Mouse (Mus musculus): Measurements from ENCODE around the gene Rps6ka5.

Rps6ka5 gene

DNA sequence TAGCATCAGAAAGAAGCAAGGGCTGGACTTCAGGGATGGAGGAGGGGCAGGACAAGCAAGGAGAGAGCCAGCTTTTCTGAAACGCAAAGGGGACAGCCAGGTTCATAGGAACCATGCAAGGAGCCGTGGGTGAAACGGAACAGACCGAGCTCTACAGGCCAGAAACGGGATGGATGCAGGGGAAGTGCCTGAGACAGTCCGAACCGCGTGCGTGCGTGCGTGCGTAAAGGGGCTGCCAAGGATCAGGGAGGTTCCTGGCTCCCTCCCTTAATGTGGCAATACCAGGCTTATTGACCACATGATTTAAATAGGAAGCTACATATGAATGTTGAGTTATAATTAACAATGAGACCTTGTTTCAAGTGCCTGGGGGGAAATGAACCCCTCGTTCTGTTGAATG is 227.3 kb downstream of the Rps6ka5 start:
- no peak for DNase-seq (ENCODE audit: low spot score in 2 of 2)
